Mouse (Mus musculus) stomach, embryonic 16.5 days (tissue): Measurements from ENCODE around the gene Clasp1. TPM values are rescaled to one million over a fixed set of nuclear protein-coding genes. Genes with fewer than 3 reads are reported as not detected.
A peak's percentile ranks its signal among the peaks of the same experiment; 100 is the strongest.

Experiments used
- ATAC-seq: fragments of 200-750 bp; cut with Nextera tagmentation; 2 replicates; pipeline ENCODE4 v1.8.0; 2017; ENCODE audit warnings: moderate number of reproducible peaks, moderate TSS enrichment; ENCODE audit not compliant: insufficient read depth, low FRiP score
- H3K27ac ChIP-seq: fragments of 300-500 bp; sonication (generic); 2 replicates; pipeline ENCODE4 v1.5.1; 2014; ENCODE audit warnings: low read length
- H3K27me3 ChIP-seq: fragments of 300-500 bp; sonication (generic); 2 replicates; pipeline ENCODE4 v1.6.1; 2014; ENCODE audit warnings: low read length, control low read depth, mixed read lengths; ENCODE audit not compliant: control insufficient read depth, insufficient read depth
- H3K36me3 ChIP-seq: fragments of 300-500 bp; sonication (generic); 2 replicates; pipeline ENCODE4 v1.6.1; 2014; ENCODE audit warnings: low read length; ENCODE audit not compliant: control insufficient read depth, insufficient read depth
- H3K4me1 ChIP-seq: fragments of 300-500 bp; sonication (generic); 2 replicates; pipeline ENCODE4 v1.6.1; 2014; ENCODE audit warnings: low read length, control low read depth, mixed read lengths; ENCODE audit not compliant: control insufficient read depth, insufficient read depth
- H3K4me2 ChIP-seq: fragments of 300-500 bp; sonication (generic); 2 replicates; pipeline ENCODE4 v1.6.1; 2014; ENCODE audit warnings: low read depth, low read length, mixed read lengths
- H3K4me3 ChIP-seq: fragments of 300-500 bp; sonication (generic); replicated peaks from 2 replicates; pipeline ENCODE4 v1.5.1; 2014; ENCODE audit warnings: mild to moderate bottlenecking, low read length
- H3K9ac ChIP-seq: fragments of 300-500 bp; sonication (generic); 2 replicates; pipeline ENCODE4 v1.6.1; 2014; ENCODE audit warnings: low read length
- H3K9me3 ChIP-seq: fragments of 300-500 bp; sonication (generic); replicated peaks from 2 replicates; pipeline ENCODE4 v1.6.1; 2016; ENCODE audit warnings: low read length, control low read depth; ENCODE audit not compliant: control insufficient read depth
- WGBS: fragments of 180-500 bp; shearing (Covaris S2); extraction: QIAGEN DNeasy Blood & Tissue Kit; methylation state at CpG from one replicate; pipeline ENCODE4 v1.1.7; 2014; 5-methylcytosine and 5-hydroxymethylcytosine counted together
- polyA plus RNA-seq: library from polyadenylated mRNA; unstranded; fragments of >200 nt; fragmentation: Nextera tagmentation; extraction: Ambion mirVana; gene quantifications from 2 replicates; pipeline ENCODE4 v1.2.1, GENCODE M21; 2015

Gene Clasp1
- polyA plus RNA-seq, 1 experiment from 2014 or later = 39.3 TPM

DNA sequence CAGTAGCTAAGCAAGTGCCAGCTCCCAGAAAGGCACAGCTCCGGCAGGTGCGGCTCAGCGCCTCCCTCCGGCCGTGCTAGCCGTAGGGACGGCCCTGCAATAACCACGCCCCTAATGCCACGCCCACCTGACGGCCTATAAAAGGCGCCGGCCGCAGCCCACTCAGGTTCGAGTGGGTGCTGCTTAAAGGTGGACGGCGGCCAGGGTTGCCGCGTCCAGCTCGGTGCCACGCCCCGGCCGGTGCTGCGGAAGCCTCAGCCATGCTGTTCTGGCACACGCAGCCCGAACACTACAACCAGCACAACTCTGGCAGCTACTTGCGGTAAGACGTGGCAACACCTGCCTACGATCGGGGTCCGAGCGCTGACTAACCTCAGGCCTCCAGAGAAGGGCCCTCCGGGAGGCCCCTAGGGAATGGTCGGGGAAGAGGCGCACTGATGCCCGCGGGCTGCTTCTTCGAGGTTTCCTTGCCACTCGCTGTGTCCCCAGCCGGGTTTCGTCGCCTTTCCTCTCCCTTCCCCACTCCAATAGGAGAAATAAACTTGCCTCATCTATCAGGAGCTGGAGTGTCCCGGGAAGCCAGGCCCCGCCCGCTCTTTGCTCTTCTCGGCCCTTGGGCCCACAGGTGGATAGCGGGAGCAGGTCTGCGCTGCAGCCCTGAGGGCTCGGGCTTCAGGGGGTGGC, 239.1 kb downstream of the Clasp1 start, which contains the start of gene Tfcp2l1:
Gene Tfcp2l1 (plus strand): TSS at position 165 of the 684 bp plus-strand sequence.
- peaks cover 3% of the 10 kb centered on the region; the same call in 1 of the 2 replicates for H3K4me1 ChIP-seq
- H3K36me3 ChIP-seq = no peaks in the 10 kb centered on the region
- H3K9ac ChIP-seq = peak within 1 kb of the TSS; percentile 61
- H3K27me3 ChIP-seq = peaks cover 3% of the 10 kb centered on the region; the same call in 1 of the 2 replicates
- H3K9me3 ChIP-seq = no peaks in the 10 kb centered on the region
- peak within 1 kb of the TSS; percentile 59 for H3K4me3 ChIP-seq
- peak within 1 kb of the TSS; percentile 78 for H3K4me2 ChIP-seq
- under 1% methylated on average over 48 of the region's 48 CpGs for WGBS
- peak within 1 kb of the TSS; percentile 36 for H3K27ac ChIP-seq
- peak; percentile 94 for ATAC-seq

DNA sequence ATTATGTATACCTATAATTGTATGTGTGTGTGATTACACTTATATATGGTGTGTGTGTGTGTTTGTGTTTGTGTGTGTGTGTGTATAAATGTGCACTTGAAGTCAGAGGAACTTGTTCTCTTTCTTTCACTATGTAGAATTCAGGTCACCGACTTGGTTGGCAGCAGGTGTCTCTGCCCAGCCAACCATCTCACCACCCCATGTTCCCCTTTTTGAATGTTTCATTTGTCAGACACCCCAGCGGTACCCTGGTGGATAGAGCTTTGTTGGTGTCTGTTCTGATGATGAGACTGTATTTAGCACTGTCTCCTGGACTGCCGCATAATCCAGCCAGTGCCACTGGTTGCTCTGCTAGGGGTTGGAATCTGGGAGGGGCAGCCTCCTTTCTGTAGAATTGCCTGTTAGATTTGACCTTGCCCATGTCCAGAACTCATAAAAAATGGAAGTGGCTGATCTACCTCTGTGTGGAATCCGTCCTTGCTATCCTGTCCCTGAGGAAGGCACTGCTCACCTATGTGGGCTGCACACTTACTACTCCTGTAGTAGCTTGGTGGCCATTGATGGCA, 244.6 kb downstream of the Clasp1 start:
- Histone ChIP-seq H3K27ac (no peak overlapping the region), H3K36me3 (no peaks in the 10 kb centered on the region), H3K9ac (no peak overlapping the region), H3K9me3 (no peaks in the 10 kb centered on the region), H3K4me2 (no peak overlapping the region), H3K4me1 (no peaks in the 10 kb centered on the region), H3K27me3 (no peaks in the 10 kb centered on the region; the same call in 1 of the 2 replicates), H3K4me3 (no peak overlapping the region)
- no peak for ATAC-seq
- WGBS = 79% methylated on average over 4 of the region's 4 CpGs

DNA sequence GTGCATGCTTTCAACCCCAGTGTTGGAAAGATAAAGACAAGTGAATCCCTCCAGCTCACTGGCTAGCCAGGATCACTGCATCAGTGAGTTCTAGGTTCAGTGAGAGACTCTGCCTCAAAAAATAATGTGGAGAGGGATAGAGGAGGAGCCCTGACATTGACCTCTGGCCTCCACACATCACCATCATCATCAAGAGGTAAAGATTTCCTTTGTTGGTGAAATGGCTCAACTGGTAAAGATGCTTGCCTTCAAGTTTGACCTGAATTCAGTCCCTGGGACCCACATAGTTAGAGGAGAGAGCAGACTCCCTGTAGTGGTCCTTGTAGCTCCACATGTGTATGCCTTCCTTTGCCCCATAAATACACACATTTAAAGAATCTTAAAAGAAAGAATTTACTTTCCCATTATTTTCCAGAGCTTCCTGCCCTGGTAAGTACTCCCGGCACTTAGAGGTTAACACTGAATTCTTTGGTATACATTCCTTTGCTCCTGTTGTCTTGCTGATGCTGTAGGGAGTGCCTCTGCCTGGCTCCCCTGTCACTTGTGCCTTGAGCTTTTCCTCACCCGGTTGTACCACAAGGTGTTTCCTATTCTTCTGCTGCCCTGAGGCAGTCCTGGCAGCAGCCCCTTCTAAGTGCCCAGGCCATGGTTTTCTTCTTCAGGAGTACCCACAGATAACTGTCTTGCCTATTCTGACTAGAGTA, 253.6 kb downstream of the Clasp1 start:
- Histone ChIP-seq H3K27me3 (no peaks in the 10 kb centered on the region), H3K9ac (no peak overlapping the region), H3K36me3 (no peaks in the 10 kb centered on the region), H3K4me3 (no peak overlapping the region), H3K4me1 (no peaks in the 10 kb centered on the region), H3K27ac (no peak overlapping the region), H3K4me2 (no peak overlapping the region), H3K9me3 (no peaks in the 10 kb centered on the region)
- 70% methylated on average over 2 of the region's 2 CpGs for WGBS
- no peak for ATAC-seq

DNA sequence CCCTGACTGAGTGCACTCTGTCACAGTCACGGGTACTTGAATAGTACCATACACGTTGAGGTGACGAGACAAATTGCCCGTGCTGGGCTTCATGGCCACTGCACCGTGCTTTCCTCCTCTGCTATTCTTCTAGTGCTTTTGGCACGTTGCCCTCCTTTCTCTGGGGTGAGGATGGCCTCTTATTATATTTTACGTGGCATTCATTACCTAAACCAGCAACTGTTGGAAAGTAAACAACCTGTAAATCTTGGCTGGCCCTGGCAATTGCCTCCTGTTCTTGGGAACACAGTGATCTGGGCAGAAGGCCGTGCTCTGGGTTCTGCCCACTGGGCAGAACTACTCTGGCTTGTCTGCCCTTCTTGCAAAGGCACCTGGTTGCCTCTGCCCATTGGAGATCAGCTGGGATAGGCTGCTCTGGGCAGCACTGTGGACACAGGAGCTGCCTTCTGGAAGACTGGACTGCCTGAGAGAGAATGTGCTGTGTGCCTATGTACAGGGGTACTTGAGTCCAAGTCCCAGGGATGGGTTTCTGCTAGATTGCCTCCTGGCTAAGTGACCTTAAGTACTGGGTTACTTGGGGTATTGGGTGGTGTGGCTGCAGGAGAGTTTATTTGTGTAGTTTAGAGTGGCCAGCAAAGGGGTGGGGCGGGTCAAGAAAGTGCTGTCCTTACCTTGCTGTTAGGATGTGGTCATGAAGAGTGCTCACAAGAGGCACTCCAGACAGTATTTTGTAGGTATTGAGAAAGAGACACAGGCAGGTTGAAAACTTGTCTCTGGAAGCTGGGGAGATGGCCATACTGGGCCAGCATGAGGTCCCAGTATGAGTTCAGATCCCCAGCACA, 254.5 kb downstream of the Clasp1 start:
- ATAC-seq = no peak
- 61% methylated on average over 9 of the region's 9 CpGs for WGBS
- Histone ChIP-seq H3K9ac (no peak overlapping the region), H3K27me3 (no peaks in the 10 kb centered on the region), H3K36me3 (no peaks in the 10 kb centered on the region), H3K4me3 (no peak overlapping the region), H3K4me2 (no peak overlapping the region), H3K27ac (no peak overlapping the region), H3K9me3 (no peaks in the 10 kb centered on the region), H3K4me1 (no peaks in the 10 kb centered on the region)

DNA sequence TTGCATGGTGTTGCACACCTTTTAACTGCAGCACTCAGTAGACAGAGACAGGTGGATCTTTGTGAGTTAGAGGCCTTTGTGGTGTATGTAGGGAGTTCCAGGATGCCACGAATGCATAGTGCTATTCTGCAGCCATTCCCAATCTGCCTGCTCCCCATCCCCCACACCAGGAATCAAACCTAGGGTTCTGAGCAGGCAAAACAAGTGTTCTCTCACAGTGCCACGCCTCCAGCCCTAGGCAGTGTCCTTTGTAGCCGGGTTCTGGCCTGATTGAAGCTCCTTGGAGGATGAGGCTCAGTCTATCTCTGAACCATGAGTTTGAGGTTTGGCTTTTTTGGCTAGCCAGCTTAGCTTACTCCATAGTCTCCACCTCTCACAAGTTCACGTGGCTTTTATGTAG, 256.8 kb downstream of the Clasp1 start:
- no peak overlapping the region for H3K4me3 ChIP-seq
- peaks cover 12% of the 10 kb centered on the region for H3K4me1 ChIP-seq
- H3K27ac ChIP-seq = no peak overlapping the region
- no peaks in the 10 kb centered on the region for H3K27me3 ChIP-seq
- no peaks in the 10 kb centered on the region for H3K36me3 ChIP-seq
- H3K4me2 ChIP-seq = no peak overlapping the region
- no peak for ATAC-seq
- 62% methylated on average over 4 of the region's 4 CpGs for WGBS
- no peaks in the 10 kb centered on the region for H3K9me3 ChIP-seq
- no peak overlapping the region for H3K9ac ChIP-seq

GRCm38 (mm10) chr1:118648015-118648414, 259.2 kb downstream of the Clasp1 start:
- Histone ChIP-seq H3K4me2 (no peak overlapping the region), H3K4me3 (no peak overlapping the region), H3K27ac (peak overlapping the region; percentile 25; the same call in 1 of the 2 replicates), H3K36me3 (no peaks in the 10 kb centered on the region), H3K4me1 (peaks cover 13% of the 10 kb centered on the region), H3K9ac (no peak overlapping the region), H3K27me3 (no peaks in the 10 kb centered on the region), H3K9me3 (no peaks in the 10 kb centered on the region)
- WGBS = 19% methylated on average over 3 of the region's 3 CpGs
- 0 out of 2 replicates have a peak, but pooled peaks have one; percentile 23 for ATAC-seq

DNA sequence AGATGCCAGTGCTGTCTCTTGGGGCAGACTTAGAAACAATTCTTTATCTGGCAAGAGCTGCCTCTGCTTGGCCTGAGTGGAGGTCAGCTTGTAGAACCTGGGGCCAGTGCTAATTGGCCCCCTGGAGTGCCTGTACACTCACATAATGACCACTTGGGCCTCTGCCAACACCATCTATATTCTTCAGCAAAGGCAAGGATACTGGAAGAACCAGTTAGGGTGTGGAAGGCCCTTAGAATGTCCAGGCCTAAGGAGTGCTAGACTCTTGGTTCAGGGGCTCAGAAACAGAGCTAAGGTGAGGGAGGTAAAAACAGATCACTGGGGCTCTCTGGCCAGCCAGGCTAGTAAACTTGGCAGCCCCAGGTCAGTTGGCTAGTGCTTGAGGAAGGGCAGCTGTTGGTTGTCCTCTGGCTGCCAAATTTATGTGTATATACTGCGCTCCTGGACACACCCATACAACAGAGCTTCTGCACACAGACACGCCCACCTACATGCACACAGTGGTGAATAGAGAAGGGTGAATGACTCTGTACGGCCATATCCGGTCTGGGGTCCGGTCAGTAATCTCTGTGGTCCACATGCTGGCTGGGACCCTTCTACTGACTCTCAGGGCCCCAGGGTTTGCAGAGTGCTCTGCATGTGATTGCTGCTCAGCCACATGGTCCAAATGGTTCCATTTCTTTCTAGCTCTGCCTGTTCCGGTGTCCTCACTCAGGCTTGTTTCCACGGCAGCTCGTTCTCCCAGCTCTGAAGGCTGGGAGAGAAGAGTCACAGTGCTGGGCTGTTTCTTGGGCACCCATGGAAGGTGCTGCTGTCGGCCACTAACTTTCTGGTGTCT, 261.3 kb downstream of the Clasp1 start:
- H3K36me3 ChIP-seq = no peaks in the 10 kb centered on the region
- WGBS = 40% methylated on average over 9 of the region's 9 CpGs
- no peak overlapping the region for H3K4me3 ChIP-seq
- ATAC-seq = peak; percentile 77; the same call in 1 of the 2 replicates
- peaks cover 13% of the 10 kb centered on the region for H3K4me1 ChIP-seq
- H3K9ac ChIP-seq = no peak overlapping the region
- no peaks in the 10 kb centered on the region for H3K9me3 ChIP-seq
- peak overlapping the region; percentile 83 for H3K27ac ChIP-seq
- H3K4me2 ChIP-seq = peak overlapping the region; percentile 31; the same call in 1 of the 2 replicates
- no peaks in the 10 kb centered on the region for H3K27me3 ChIP-seq

- WGBS = 43% methylated on average over 3 of the region's 3 CpGs
Measured at GRCm38 (mm10) chr1:118650771-118651080, 261.9 kb downstream of the Clasp1 start.

More at GRCm38 (mm10) chr1:118650771-118651080, 261.9 kb downstream of the Clasp1 start:
- H3K9ac ChIP-seq = no peak overlapping the region
- H3K4me3 ChIP-seq = no peak overlapping the region
- H3K9me3 ChIP-seq = no peaks in the 10 kb centered on the region
- H3K27me3 ChIP-seq = no peaks in the 10 kb centered on the region
- H3K36me3 ChIP-seq = no peaks in the 10 kb centered on the region
- peak overlapping the region; percentile 83 for H3K27ac ChIP-seq
- ATAC-seq = no peak
- H3K4me1 ChIP-seq = peaks cover 13% of the 10 kb centered on the region
- H3K4me2 ChIP-seq = peak overlapping the region; percentile 31; the same call in 1 of the 2 replicates
